Mouse (Mus musculus) kidney, postnatal 10 days (tissue): ENCODE measurements around the gene Zap70.
"Not testable (repeated sequence)": the region's sequence is repeated elsewhere in the genome, so short reads cannot be mapped to it uniquely, and the experiment has no call there.

Source experiments
- DNase-seq: peaks from one replicate; pipeline ENCODE4 v3.0.0; 2021; ENCODE audit warnings: mixed read lengths

The Zap70 gene

GRCm38 (mm10) chr1:36780793-36781192 lies 19.2 kb downstream of the Zap70 start:
- DNase-seq = no peak

DNA sequence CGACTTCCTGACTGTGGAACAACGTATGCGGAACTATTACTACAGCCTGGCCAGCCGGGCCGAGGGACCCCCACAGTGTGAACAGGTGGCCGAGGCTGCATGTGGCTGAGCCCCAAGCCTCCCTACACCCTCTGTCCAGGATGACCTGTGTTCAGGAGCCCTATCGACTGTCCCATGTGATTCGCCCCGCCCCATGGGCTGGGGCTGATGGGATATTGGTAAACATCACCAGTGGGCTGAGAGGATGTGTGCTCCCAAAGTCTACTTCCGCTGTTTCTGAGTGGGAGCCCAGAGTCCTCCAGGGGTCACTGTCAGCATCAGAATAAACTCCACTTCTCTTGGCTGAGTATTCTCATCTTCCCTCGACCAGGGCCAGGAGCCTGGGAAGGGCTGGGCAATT lies 20.9 kb downstream of the Zap70 start:
- DNase-seq = peak; percentile 50

- DNase-seq = peak; percentile 85
Measured at GRCm38 (mm10) chr1:36784365-36785134, 23.0 kb downstream of the Zap70 start.

GRCm38 (mm10) chr1:36785238-36785641 lies 23.6 kb downstream of the Zap70 start:
- DNase-seq = peak; percentile 60

DNA sequence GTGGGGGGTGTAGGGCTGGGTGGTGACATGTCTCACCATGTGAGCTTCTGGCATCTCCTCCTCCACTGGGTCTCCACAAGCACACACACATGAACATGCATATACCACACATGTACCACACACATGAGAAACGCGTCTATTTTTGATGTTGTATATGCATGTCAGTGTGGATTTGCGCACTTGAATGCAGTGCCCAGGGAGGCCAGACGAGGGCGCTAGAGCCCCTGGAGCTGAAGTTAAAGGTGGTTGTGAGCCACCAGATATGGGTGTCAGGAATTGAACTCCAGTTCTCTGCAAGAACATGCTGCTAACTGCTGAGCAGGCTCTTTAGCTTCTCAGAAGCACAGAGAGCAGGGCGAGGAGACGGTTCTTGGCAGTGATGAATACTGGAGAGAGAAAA lies 24.8 kb downstream of the Zap70 start:
- DNase-seq = no peak

DNA sequence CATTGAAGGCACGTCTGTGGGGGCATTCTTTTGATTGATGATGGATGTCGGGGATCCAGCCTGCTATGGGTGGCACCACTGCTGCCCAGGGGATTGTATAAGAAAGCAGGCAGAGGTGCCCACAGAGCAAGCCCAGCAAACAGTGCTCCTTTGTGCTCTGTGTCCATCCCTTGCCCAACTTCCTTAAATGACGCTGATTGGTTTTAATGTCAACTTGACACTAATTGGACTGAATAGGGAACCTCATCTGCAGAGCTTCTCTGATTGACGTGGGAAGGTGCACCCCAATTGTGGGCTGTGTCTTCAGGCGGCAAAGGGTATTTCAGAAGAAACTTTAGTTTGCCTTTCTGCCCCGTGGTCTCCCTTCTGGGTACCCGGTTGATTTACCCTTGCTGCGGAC lies 27.8 kb downstream of the Zap70 start:
- DNase-seq = no peak

DNA sequence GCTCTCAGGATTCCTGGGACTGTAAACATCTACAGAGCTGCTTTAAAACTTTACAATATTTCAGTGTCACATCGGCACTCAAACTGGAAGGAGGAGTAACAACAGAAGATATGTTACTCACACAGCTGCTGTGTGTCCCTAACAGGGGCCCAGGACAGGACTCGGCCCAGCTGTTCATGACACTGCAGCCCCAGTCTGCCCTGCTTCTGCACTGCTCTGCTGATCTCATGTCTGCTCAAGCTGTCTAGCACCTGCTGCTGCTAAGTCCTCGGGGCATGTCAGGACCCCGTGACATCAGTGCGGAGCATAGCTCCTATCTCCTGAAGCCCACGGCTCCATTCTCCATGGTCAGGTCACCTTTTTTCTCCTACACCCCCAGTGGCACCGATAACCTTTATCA lies 35.1 kb downstream of the Zap70 start:
- peak; percentile 35 for DNase-seq

GRCm38 (mm10) chr1:36797481-36797880 lies 35.9 kb downstream of the Zap70 start:
- no peak for DNase-seq

DNA sequence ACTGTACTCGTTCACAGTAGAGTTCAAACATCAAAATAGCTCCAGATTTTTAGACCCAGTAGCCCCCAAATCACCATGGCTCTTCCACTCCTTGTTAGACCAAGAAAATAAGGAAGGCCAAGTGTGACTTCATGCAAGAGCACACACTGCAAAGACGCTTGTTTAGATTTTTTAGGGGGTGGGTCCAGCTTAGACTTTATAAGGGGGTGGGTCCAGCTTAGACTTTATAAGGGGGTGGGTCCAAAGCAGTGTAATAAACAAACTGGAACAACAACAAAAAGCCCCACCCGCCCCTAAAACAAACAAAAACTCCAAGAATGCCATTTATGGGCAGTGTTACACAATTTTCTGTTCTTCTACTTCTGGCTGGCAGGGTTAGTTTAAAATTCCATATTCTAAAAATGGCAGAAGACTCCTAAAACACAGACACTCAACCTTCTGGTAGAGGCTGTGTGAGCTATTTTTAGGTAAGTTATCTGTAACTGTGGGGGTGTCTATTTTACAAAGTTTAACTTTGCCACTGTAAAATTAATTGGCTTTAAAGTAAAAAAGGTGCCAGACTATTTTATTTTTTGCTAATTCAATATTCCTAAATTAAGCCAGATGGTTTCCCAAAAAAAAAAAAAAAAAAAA lies 38.9 kb downstream of the Zap70 start:
- no peak for DNase-seq

- DNase-seq = no peak
Measured at GRCm38 (mm10) chr1:36804259-36804658, 42.7 kb downstream of the Zap70 start.

- no peak for DNase-seq
Measured at GRCm38 (mm10) chr1:36804833-36805232, 43.2 kb downstream of the Zap70 start.

DNA sequence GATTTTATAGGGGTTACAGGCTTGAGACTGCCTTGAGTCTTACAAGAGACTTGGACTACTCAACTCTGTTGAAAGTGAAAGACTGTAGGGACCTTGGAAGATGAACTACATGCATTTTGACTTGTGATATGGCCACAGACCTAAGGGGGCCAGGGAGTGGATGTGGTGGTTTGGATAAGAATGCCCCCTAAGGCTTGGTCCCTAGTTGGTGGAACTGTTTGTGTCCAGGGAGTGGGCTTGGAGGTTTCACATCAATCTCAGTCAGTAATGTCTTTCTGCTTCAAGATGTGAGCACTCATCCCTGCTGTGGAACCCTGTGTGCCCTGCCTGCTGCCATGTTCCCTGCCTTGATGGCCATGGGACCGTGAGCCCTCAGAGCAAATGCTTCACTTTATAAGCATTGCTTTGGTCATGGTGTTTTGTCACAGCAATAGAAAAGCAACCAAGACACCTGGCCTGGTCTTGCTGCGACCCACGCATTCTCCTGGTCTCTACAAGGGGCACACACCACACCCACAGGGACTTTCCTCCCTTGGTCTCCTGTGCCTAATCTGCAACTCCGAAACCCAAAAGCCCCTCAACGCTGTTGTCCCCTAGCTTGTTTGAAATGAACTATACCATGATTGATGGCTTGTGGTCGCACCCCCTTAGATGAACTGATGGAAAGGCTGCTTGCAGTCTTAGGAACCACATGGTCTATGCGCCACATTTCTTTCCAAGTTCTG lies 44.7 kb downstream of the Zap70 start:
- DNase-seq = no peak

GRCm38 (mm10) chr1:36807086-36807485 lies 45.5 kb downstream of the Zap70 start:
- no peak for DNase-seq

DNA sequence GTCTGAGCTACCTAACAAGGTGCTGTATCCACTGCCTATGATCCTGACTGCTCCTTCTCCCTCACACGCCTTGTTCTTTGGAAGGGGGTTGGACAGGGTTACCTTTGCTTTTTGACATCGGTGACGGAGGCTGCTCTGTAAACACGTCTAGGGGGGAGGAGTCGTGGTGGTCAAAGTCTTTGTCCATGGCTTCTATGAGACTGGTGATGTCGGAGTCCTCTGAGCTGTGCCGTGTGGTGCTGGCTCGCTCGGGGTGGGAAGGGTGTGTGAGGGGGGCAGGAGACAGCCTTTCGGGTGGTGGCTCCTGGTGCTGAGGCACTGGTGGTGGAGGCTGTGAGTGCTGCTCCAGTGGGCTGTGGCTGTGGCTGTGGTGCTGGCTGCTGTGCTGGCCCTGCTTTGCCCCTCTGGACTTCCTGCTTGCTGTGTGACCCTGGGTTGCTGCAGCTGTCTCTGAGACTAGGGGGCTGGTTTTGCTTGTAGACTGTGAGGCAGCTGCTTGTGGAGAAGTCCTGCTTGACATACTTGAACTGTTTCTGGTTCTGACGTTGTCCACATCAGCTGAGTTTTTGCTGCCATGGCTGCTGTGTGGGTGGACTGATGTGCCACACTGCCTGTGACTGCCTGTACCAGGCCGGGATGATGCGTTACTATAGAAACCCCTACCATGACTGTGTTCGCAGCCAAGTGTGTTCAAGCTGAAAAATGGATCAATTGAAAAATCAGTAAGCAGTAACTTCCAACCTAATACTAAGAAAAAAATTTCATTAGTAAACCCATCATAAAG lies 46.4 kb downstream of the Zap70 start:
- no peak for DNase-seq

GRCm38 (mm10) chr1:36811806-36812205 lies 50.2 kb downstream of the Zap70 start:
- no peak for DNase-seq

GRCm38 (mm10) chr1:36813415-36813814 lies 51.8 kb downstream of the Zap70 start:
- no peak for DNase-seq

- DNase-seq = no peak
Measured at GRCm38 (mm10) chr1:36814271-36814903, 52.8 kb downstream of the Zap70 start.

- DNase-seq = no peak
Measured at GRCm38 (mm10) chr1:36815166-36815565, 53.6 kb downstream of the Zap70 start.

- not testable (repeated sequence) for DNase-seq
Measured at GRCm38 (mm10) chr1:36821918-36822317, 60.3 kb downstream of the Zap70 start.

- DNase-seq = no peak
Measured at GRCm38 (mm10) chr1:36824356-36824755, 62.8 kb downstream of the Zap70 start.

DNA sequence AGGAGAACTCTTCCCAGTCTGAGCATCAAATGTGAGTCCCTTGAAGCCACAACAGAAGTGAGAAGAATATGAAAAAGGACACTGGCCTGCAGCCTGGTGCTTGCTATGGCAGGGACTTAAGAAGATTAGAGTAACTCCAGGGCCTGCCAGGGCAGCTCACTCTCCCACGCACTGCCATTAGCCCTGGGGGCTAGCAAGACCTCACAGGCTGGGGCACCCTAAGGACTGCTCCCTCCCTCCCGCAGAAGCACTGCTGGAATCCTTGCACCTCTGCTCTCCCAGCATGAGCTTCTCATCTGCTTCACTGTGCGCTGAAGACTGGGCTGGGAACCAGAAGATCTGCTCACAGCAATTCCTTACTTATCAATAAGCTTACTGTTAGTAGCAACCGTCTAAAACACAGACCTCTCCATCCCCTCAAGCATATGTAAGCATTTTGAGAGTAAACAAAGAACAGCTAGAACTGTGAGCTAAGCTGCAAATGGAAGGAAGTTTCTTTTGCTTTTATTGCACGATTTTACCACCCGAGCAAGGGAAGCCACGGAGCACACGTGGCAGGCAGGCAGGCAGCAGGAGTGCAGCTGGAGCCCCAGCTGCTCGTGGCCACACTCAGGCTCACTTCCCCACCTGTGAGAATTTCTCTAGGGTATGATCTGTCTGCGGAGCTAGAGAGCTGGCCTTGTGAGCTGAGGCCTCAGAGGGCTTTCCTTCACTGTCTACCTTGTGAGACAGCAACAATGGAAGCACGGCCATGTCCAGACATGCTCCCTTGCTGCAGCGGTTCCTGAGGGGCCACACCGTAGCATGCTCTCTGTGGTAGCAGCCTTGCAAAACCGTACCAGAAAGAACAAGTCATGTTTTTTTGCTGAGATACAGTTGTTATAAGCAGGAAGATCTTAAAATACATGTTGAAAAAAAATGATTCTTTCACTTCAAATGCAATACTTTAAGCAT lies 69.6 kb downstream of the Zap70 start:
- DNase-seq = no peak
